ENCODE assay signal across 8 mouse cellular contexts in the genomic region with DNA sequence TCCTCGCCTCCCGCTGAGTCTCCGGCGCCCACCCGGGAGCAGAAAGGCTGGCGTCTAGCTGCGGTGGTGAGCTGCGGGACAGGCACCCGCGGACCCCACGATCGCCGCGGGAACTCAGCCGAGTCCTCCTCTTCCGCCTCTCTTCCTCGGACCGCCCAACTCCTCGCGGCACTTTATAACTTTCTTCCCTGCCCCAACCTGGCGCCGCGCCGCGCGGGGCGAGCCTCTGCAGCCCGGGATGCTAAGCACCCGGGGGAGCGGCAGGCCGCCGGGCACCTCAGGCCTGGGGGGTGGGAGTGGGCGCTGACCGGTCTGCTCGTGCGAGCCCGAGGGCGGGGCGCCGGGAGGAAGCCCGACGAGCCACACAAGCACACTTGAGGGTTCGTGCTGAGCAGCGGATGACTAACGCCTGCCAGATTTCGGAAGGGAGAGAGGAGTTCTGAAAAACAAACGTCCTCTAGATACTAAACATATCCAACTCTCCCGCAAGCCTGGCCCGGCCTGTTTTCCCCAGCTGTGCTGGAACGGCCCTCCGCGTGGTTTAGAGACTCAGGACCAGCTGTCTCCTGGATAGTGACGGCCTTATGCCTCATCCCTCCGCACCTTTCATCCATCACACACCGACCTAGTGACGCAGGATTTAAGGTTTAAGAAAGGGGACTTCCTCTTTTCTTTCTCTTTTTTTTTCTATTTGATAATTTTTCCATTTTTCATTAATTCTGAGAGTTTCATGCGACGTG. TPM values are rescaled to one million over a fixed set of nuclear protein-coding genes. Genes with fewer than 3 reads are reported as not detected.
DNase-seq lines count a peak whose midpoint lies in the region; ATAC-seq and TF ChIP-seq lines count a peak whose summit lies in the region.

A gene (minus strand): TSS at position 142 of the 740 bp plus-strand sequence.

- H3K4me3 ChIP-seq in embryonic facial prominence, embryonic 15.5 days (replicated peaks), result peak within 1 kb of the TSS; percentile 69
- H3K4me3 ChIP-seq in kidney, adult 2 months (ENCODE audit: insufficient read depth, low read depth, low read length), result peak within 1 kb of the TSS; percentile 95
- peak within 1 kb of the TSS; percentile 64 for H3K4me3 ChIP-seq in liver, embryonic 12.5 days
- H3K4me3 ChIP-seq in testis, adult 2 months (ENCODE audit: control insufficient read depth, low read depth, low read length), result peak within 1 kb of the TSS; percentile 82

- H3K4me2 ChIP-seq in embryonic facial prominence, embryonic 15.5 days (replicated peaks), result peak within 1 kb of the TSS; percentile 75
- H3K4me2 ChIP-seq in liver, embryonic 12.5 days, result peak within 1 kb of the TSS; percentile 81

- no peak for TF ChIP-seq CTCF in kidney, adult 2 months (conservative IDR thresholded peaks at IDR 0.05; ENCODE audit: insufficient read depth, insufficient read length, low read depth, low read length)
- no peak for TF ChIP-seq CTCF in testis, adult 2 months (IDR thresholded peaks at IDR 0.05; ENCODE audit: control insufficient read depth, insufficient read depth, insufficient replicate concordance, low read depth, low read length)

- H3K4me1 ChIP-seq in embryonic facial prominence, embryonic 15.5 days, result peaks cover 5% of the 10 kb centered on the region; the same call in 1 of the 2 replicates
- no peaks in the 10 kb centered on the region for H3K4me1 ChIP-seq in kidney, adult 2 months (ENCODE audit: control insufficient read depth, insufficient read depth, low read length)
- H3K4me1 ChIP-seq in liver, embryonic 12.5 days, result peaks cover 13% of the 10 kb centered on the region; the same call in 1 of the 2 replicates
- H3K4me1 ChIP-seq in testis, adult 2 months (ENCODE audit: control insufficient read depth, insufficient read depth, low read length), result peaks cover 11% of the 10 kb centered on the region

- H3K9ac ChIP-seq in embryonic facial prominence, embryonic 15.5 days, result peak within 1 kb of the TSS; percentile 78
- H3K9ac ChIP-seq in liver, embryonic 12.5 days, result peak within 1 kb of the TSS; percentile 65

- no peaks in the 10 kb centered on the region for H3K9me3 ChIP-seq in embryonic facial prominence, embryonic 15.5 days (replicated peaks)
- H3K9me3 ChIP-seq in liver, embryonic 12.5 days (replicated peaks), result no peaks in the 10 kb centered on the region

- H3K27ac ChIP-seq in embryonic facial prominence, embryonic 15.5 days (replicated peaks), result peak within 1 kb of the TSS; percentile 88
- H3K27ac ChIP-seq in kidney, adult 2 months (ENCODE audit: insufficient read depth, low read depth, low read length), result peak within 1 kb of the TSS; percentile 56; the same call in 1 of the 2 replicates
- peak within 1 kb of the TSS; percentile 75 for H3K27ac ChIP-seq in liver, embryonic 12.5 days
- no peak within 1 kb of the TSS for H3K27ac ChIP-seq in testis, adult 2 months (ENCODE audit: control insufficient read depth, insufficient read depth, low read depth, low read length)

- no peak for TF ChIP-seq POLR2A in kidney, adult 2 months (IDR thresholded peaks at IDR 0.05; ENCODE audit: low read depth, low read length)
- 0 out of 2 replicates have a peak, but pooled peaks have one; percentile 14 for TF ChIP-seq POLR2A in testis, adult 2 months (IDR thresholded peaks at IDR 0.05; ENCODE audit: control insufficient read depth, low read depth, low read length)

- peak; percentile 52 for DNase-seq in 416B (ENCODE audit: low read depth)
- DNase-seq in adrenal gland, adult 18-20 months (ENCODE audit: low spot score in 2 of 2), result peak; percentile 72 to 79
- peak; percentile 75 to 78 for DNase-seq in heart, adult 9 months (ENCODE audit: low spot score in 2 of 2)
- peak; percentile 73 for DNase-seq in kidney, adult 2 months

- peak; percentile 77 for ATAC-seq in embryonic facial prominence, embryonic 15.5 days (ENCODE audit: insufficient number of reproducible peaks, low FRiP score, low TSS enrichment, low read depth)
- ATAC-seq in liver, embryonic 12.5 days, result peak; percentile 59
- peak; percentile 12 for ATAC-seq in monocyte, adult 5-6 weeks (replicated peaks; ENCODE audit: insufficient number of reproducible peaks, low FRiP score, low TSS enrichment, poor library complexity, severe bottlenecking)

- 2% methylated on average over 57 of the region's 58 CpGs for WGBS in embryonic facial prominence, embryonic 15.5 days
- WGBS in kidney, adult 2 months, result 3% methylated on average over 58 of the region's 58 CpGs
- 3% methylated on average over 58 of the region's 58 CpGs for WGBS in liver, embryonic 12.5 days (ENCODE audit: insufficient replicate concordance)

- H3K27me3 ChIP-seq in embryonic facial prominence, embryonic 15.5 days, result no peaks in the 10 kb centered on the region
- no peaks in the 10 kb centered on the region for H3K27me3 ChIP-seq in kidney, adult 2 months (replicated peaks; ENCODE audit: control insufficient read depth, insufficient read depth, low read length)
- peaks cover 28% of the 10 kb centered on the region for H3K27me3 ChIP-seq in liver, embryonic 12.5 days (replicated peaks)
- no peaks in the 10 kb centered on the region for H3K27me3 ChIP-seq in testis, adult 2 months (ENCODE audit: control insufficient read depth, insufficient read depth, low read length)

- peaks cover 7% of the 10 kb centered on the region; the same call in 1 of the 2 replicates for H3K36me3 ChIP-seq in embryonic facial prominence, embryonic 15.5 days
- H3K36me3 ChIP-seq in kidney, adult 2 months (ENCODE audit: control insufficient read depth, insufficient read depth, low read length), result no peaks in the 10 kb centered on the region
- peaks cover 6% of the 10 kb centered on the region for H3K36me3 ChIP-seq in liver, embryonic 12.5 days
- no peaks in the 10 kb centered on the region for H3K36me3 ChIP-seq in testis, adult 2 months (ENCODE audit: control insufficient read depth, insufficient read depth, low read length)

RNA-seq across cellular contexts. Expression of the gene that starts here (rescaled TPM):
- total RNA-seq in adrenal gland, adult 18-20 months (2021), result 10 to 100 TPM; 30.1 to 42.5 TPM
- polyA plus RNA-seq in embryonic facial prominence, embryonic 15.5 days (2015; fragmentation: Nextera tagmentation; extraction: Ambion mirVana), result 25.6 and 26.6 TPM in 2 replicates
- 2.3 and 2.4 TPM in 2 replicates for polyA plus RNA-seq in kidney, adult 2 months (2012; rRNA removed)
- polyA plus RNA-seq in liver, embryonic 12.5 days (2016; fragmentation: Nextera tagmentation; extraction: Ambion mirVana), result 5.4 and 5.7 TPM in 2 replicates
- 29.2 to 34.6 TPM (median 31.4 TPM) in 3 replicates for total RNA-seq in monocyte, adult 5-6 weeks (2017)
- 2.2 and 2.7 TPM in 2 replicates for polyA plus RNA-seq in testis, adult 2 months (2012; rRNA removed)

Comparison
In these comparisons a context has a peak if more than half of its experiments do, and no peak if none do; other contexts are left out.
1. ATAC-seq: peak in every context shown above with its lines; median percentile 77 in embryonic facial prominence, embryonic 15.5 days; 59 in liver, embryonic 12.5 days; 12 in monocyte, adult 5-6 weeks.